Mouse (Mus musculus): Measurements from ENCODE around the gene Slc2a10. TPM values are rescaled to one million over a fixed set of nuclear protein-coding genes. Genes with fewer than 3 reads are reported as not detected.
A peak's percentile ranks its signal among the peaks of the same experiment; 100 is the strongest.
"Not testable (repeated sequence)": the region's sequence is repeated elsewhere in the genome, so short reads cannot be mapped to it uniquely, and the experiment has no call there.

Slc2a10 gene
- polyA plus RNA-seq, 1 experiment from 2014 or later: 3.1 TPM

- no peak for ATAC-seq (ENCODE audit: low FRiP score)
- no peak overlapping the region for H3K9ac ChIP-seq
- H3K4me1 ChIP-seq (replicated peaks): peaks cover 30% of the 10 kb centered on the region
- H3K4me2 ChIP-seq: no peak overlapping the region
- H3K27me3 ChIP-seq: no peaks in the 10 kb centered on the region
- 54% methylated on average over 9 of the region's 9 CpGs for WGBS
- H3K4me3 ChIP-seq: no peak overlapping the region
- no peaks in the 10 kb centered on the region for H3K9me3 ChIP-seq
- H3K27ac ChIP-seq: no peak overlapping the region
- no peaks in the 10 kb centered on the region for H3K36me3 ChIP-seq
Observed at GRCm38 (mm10) chr2:165547410-165547809, 43.8 kb downstream of the Slc2a10 start.

DNA sequence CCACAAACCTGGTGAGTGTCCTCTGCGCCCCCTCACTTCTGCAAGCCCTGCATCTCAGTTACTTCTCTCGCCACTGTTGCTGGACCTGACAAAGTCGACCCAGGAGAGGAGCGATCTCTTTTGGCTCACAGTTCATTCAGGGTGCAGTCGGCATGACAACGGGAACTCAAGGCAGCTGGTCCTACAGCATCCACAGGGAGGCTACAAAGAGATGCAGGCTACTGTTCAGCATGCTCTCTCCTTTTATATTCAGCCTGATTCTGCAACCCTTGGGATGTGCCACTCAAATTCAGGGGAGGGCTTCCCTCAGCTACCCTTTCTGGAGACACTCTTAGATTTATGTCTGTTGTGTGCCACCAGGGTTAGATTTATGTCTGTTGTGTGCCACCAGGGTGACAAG lies 45.0 kb downstream of the Slc2a10 start:
- H3K27me3 ChIP-seq: 0 out of 2 replicates have a peak, but pooled peaks cover 4% of the 10 kb centered on the region
- H3K36me3 ChIP-seq: no peaks in the 10 kb centered on the region
- 31% methylated on average over 6 of the region's 6 CpGs for WGBS
- H3K4me3 ChIP-seq: no peak overlapping the region
- no peaks in the 10 kb centered on the region for H3K9me3 ChIP-seq
- H3K4me1 ChIP-seq (replicated peaks): peaks cover 19% of the 10 kb centered on the region
- no peak overlapping the region for H3K27ac ChIP-seq
- H3K4me2 ChIP-seq: no peak overlapping the region
- no peak overlapping the region for H3K9ac ChIP-seq
- ATAC-seq (ENCODE audit: low FRiP score): no peak

GRCm38 (mm10) chr2:165550410-165550809 lies 46.8 kb downstream of the Slc2a10 start:
- H3K36me3 ChIP-seq; H3K9ac ChIP-seq; H3K9me3 ChIP-seq; H3K4me3 ChIP-seq; ATAC-seq (ENCODE audit: low FRiP score); H3K27ac ChIP-seq; H3K4me2 ChIP-seq; H3K27me3 ChIP-seq: not testable (repeated sequence)
- H3K4me1 ChIP-seq (replicated peaks): peaks cover 13% of the 10 kb centered on the region
- WGBS: 79% methylated on average over 7 of the region's 7 CpGs

DNA sequence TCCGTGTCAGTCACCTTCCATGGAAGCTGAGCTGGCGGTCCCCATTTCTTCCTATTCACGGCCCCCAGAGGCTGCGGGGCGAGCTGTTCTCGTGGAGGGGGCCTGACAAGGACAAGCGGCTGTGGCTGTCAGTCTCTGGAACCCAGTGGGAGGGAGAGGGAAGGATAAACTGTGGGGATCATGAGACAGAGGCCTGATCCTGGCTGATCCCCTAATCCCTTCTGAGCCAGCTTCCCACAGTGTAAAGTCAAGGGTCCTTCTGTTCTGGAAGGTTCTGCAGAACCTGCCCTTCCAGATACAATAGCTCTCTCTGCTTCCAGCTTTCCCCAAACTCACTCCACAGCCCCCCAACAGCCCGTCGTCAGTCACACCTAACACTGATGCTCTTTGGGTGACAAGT lies 50.5 kb downstream of the Slc2a10 start:
- Histone ChIP-seq H3K4me2 (no peak overlapping the region), H3K9me3 (no peaks in the 10 kb centered on the region), H3K4me3 (no peak overlapping the region), H3K9ac (no peak overlapping the region), H3K36me3 (no peaks in the 10 kb centered on the region), H3K27ac (no peak overlapping the region), H3K27me3 (0 out of 2 replicates have a peak, but pooled peaks cover 9% of the 10 kb centered on the region), H3K4me1 (replicated peaks) (peaks cover 4% of the 10 kb centered on the region; the same call in 1 of the 2 replicates)
- WGBS: 62% methylated on average over 9 of the region's 9 CpGs
- ATAC-seq (ENCODE audit: low FRiP score): no peak

DNA sequence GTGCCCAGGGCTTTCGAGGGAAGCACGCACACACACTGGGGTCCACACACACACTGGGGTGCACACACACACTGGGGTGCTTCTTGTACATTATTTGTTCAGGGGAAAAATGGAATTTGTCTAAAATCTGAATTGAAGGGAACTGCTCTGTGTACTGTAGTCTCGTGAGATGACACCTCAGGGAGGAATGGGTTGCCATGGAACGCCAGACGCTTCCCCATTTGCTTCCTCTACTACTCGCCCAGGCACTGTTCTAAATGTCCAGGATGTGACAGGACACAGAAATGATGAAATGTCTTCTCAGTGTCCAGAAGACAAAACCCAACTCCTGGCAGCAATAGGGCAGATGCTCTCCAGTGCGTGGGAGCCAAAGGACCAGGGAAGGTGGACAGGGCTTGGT lies 53.7 kb downstream of the Slc2a10 start:
- Histone ChIP-seq H3K36me3 (no peaks in the 10 kb centered on the region), H3K9me3 (no peaks in the 10 kb centered on the region), H3K4me3 (no peak overlapping the region), H3K27ac (no peak overlapping the region), H3K9ac (no peak overlapping the region), H3K27me3 (0 out of 2 replicates have a peak, but pooled peaks cover 14% of the 10 kb centered on the region), H3K4me2 (no peak overlapping the region), H3K4me1 (replicated peaks) (peaks cover 14% of the 10 kb centered on the region; the same call in 1 of the 2 replicates)
- 86% methylated on average over 7 of the region's 7 CpGs for WGBS
- ATAC-seq (ENCODE audit: low FRiP score): no peak

- H3K9ac ChIP-seq: no peak overlapping the region
- no peak overlapping the region for H3K27ac ChIP-seq
- no peak for ATAC-seq (ENCODE audit: low FRiP score)
- WGBS: 29% methylated on average over 11 of the region's 11 CpGs
- no peak overlapping the region for H3K4me3 ChIP-seq
- H3K27me3 ChIP-seq: 0 out of 2 replicates have a peak, but pooled peaks cover 10% of the 10 kb centered on the region
- no peaks in the 10 kb centered on the region for H3K9me3 ChIP-seq
- H3K36me3 ChIP-seq: no peaks in the 10 kb centered on the region
- no peak overlapping the region for H3K4me2 ChIP-seq
- peaks cover 24% of the 10 kb centered on the region for H3K4me1 ChIP-seq (replicated peaks)
Observed at GRCm38 (mm10) chr2:165558916-165559315, 55.3 kb downstream of the Slc2a10 start.

- Histone ChIP-seq H3K9ac (no peak overlapping the region), H3K4me3 (no peak overlapping the region), H3K27ac (no peak overlapping the region), H3K9me3 (no peaks in the 10 kb centered on the region), H3K4me1 (replicated peaks) (peaks cover 30% of the 10 kb centered on the region), H3K4me2 (no peak overlapping the region), H3K36me3 (no peaks in the 10 kb centered on the region), H3K27me3 (0 out of 2 replicates have a peak, but pooled peaks cover 7% of the 10 kb centered on the region)
- WGBS: 26% methylated on average over 11 of the region's 11 CpGs
- ATAC-seq (ENCODE audit: low FRiP score): no peak
Observed at GRCm38 (mm10) chr2:165559506-165560235, 56.1 kb downstream of the Slc2a10 start.

- Histone ChIP-seq H3K9me3 (no peaks in the 10 kb centered on the region), H3K9ac (no peak overlapping the region), H3K4me2 (no peak overlapping the region), H3K27me3 (0 out of 2 replicates have a peak, but pooled peaks cover 14% of the 10 kb centered on the region), H3K4me1 (replicated peaks) (peaks cover 39% of the 10 kb centered on the region), H3K27ac (no peak overlapping the region), H3K4me3 (no peak overlapping the region), H3K36me3 (no peaks in the 10 kb centered on the region)
- ATAC-seq (ENCODE audit: low FRiP score): no peak
- WGBS: 55% methylated on average over 6 of the region's 6 CpGs
Observed at GRCm38 (mm10) chr2:165561861-165562260, 58.3 kb downstream of the Slc2a10 start.

GRCm38 (mm10) chr2:165563298-165564058 lies 59.9 kb downstream of the Slc2a10 start:
- peak overlapping the region; percentile 86 for H3K4me2 ChIP-seq
- H3K27ac ChIP-seq: peak overlapping the region; percentile 52
- peaks cover 39% of the 10 kb centered on the region for H3K4me1 ChIP-seq (replicated peaks)
- no peaks in the 10 kb centered on the region for H3K9me3 ChIP-seq
- peak; percentile 73 for ATAC-seq (ENCODE audit: low FRiP score)
- H3K9ac ChIP-seq: peak overlapping the region; percentile 71
- H3K27me3 ChIP-seq: 0 out of 2 replicates have a peak, but pooled peaks cover 14% of the 10 kb centered on the region
- WGBS: 1% methylated on average over 52 of the region's 52 CpGs
- no peaks in the 10 kb centered on the region for H3K36me3 ChIP-seq
- peak overlapping the region; percentile 46 for H3K4me3 ChIP-seq

DNA sequence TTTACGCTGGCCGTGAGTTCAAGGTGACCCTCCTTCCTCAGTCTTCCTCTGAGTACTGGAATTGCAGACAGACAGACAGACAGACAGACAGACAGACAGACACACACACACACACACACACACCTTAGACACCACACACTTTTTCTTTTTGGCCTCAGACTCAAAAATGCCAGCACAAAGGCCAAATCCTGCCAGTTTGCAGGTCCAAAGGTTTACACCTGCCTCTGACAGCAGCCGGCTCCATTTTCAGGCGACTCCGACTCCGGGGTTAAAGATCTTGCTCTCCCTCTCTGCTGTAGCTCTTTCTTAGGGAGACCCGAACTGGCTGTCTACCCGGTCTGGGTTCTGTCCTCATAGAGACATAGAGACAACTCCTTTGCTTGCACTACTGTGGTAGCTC lies 60.5 kb downstream of the Slc2a10 start:
- 0 out of 2 replicates have a peak, but pooled peaks cover 14% of the 10 kb centered on the region for H3K27me3 ChIP-seq
- 0 out of 2 replicates have a peak overlapping the region, but pooled peaks have one; percentile 86 for H3K4me2 ChIP-seq
- H3K4me3 ChIP-seq: no peak overlapping the region
- no peaks in the 10 kb centered on the region for H3K36me3 ChIP-seq
- ATAC-seq (ENCODE audit: low FRiP score): no peak
- H3K27ac ChIP-seq: peak overlapping the region; percentile 52; the same call in 1 of the 2 replicates
- 66% methylated on average over 8 of the region's 8 CpGs for WGBS
- no peaks in the 10 kb centered on the region for H3K9me3 ChIP-seq
- H3K4me1 ChIP-seq (replicated peaks): peaks cover 35% of the 10 kb centered on the region
- H3K9ac ChIP-seq: no peak overlapping the region

DNA sequence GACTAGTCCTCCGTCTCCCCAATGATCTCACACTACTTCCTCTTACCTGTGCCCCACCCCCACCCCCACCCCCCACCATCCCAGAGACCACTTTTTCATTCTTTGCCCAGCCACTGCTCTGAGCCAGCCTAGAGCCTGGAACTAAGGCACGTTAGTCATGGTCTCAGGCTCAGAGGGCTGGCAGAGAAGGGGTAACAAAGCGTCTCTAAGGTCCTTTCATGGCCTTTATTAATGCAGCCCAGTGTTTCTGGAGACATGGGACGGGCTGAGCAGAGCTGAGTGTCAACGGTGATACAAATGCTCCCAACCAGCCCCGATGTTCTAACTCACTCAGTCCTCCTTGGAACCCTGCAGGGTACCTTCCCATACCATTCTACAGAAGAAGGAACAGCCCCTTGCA lies 61.0 kb downstream of the Slc2a10 start:
- ATAC-seq (ENCODE audit: low FRiP score): peak; percentile 53; the same call in 1 of the 2 replicates

DNA sequence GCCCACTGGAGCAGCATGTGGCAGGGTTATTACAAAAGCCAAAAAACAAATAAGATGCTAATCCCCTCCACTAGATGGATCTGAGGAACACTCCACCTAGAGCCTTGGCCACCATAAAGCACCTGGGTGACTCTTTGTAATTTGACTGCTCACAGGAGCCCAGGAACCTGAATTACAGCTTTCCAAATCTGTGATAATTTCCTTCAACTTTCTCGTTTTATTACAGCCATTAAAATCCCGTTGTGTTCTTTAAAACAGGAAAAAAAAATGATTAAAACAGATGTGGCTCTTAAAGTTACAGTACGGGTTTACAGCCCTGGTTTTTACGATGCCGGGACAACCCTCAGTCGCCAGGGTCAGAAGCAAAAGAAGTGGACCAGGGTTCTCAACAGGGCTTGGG lies 63.3 kb downstream of the Slc2a10 start:
- Histone ChIP-seq H3K9ac (no peak overlapping the region), H3K27ac (no peak overlapping the region), H3K9me3 (no peaks in the 10 kb centered on the region), H3K4me2 (no peak overlapping the region), H3K4me1 (replicated peaks) (peaks cover 25% of the 10 kb centered on the region), H3K36me3 (no peaks in the 10 kb centered on the region), H3K27me3 (0 out of 2 replicates have a peak, but pooled peaks cover 9% of the 10 kb centered on the region), H3K4me3 (no peak overlapping the region)
- WGBS: 78% methylated on average over 6 of the region's 6 CpGs
- ATAC-seq (ENCODE audit: low FRiP score): no peak

More for the DNA sequence above, 61.0 kb downstream of the Slc2a10 start:
- H3K4me3 ChIP-seq: no peak overlapping the region
- 15% methylated on average over 6 of the region's 6 CpGs for WGBS
- H3K9ac ChIP-seq: no peak overlapping the region
- H3K27ac ChIP-seq: peak overlapping the region; percentile 41; the same call in 1 of the 2 replicates
- 0 out of 2 replicates have a peak, but pooled peaks cover 14% of the 10 kb centered on the region for H3K27me3 ChIP-seq
- no peaks in the 10 kb centered on the region for H3K36me3 ChIP-seq
- no peak overlapping the region for H3K4me2 ChIP-seq
- no peaks in the 10 kb centered on the region for H3K9me3 ChIP-seq
- H3K4me1 ChIP-seq (replicated peaks): peaks cover 30% of the 10 kb centered on the region
